Mouse (Mus musculus) forebrain, embryonic 12.5 days (tissue): ENCODE results near the gene 4933411K16Rik. TPM values are rescaled to one million over a fixed set of nuclear protein-coding genes. Genes with fewer than 3 reads are reported as not detected.

Experiments
- ATAC-seq: fragments of 200-750 bp; cut with Nextera tagmentation; 2 replicates; pipeline ENCODE4 v1.8.0; 2017; ENCODE audit warnings: moderate TSS enrichment; ENCODE audit not compliant: low FRiP score
- H3K27ac ChIP-seq: fragments of 300-500 bp; sonication (generic); 2 replicates; pipeline ENCODE4 v1.5.1; 2016; ENCODE audit warnings: mild to moderate bottlenecking
- H3K27me3 ChIP-seq: fragments of 300-500 bp; sonication (generic); 2 replicates; pipeline ENCODE4 v1.6.1; 2016; ENCODE audit warnings: mild to moderate bottlenecking
- H3K36me3 ChIP-seq: fragments of 300-500 bp; sonication (generic); replicated peaks from 2 replicates; pipeline ENCODE4 v1.6.1; 2016; ENCODE audit warnings: mild to moderate bottlenecking
- H3K4me1 ChIP-seq: fragments of 300-500 bp; sonication (generic); 2 replicates; pipeline ENCODE4 v1.6.1; 2016
- H3K4me2 ChIP-seq: fragments of 300-500 bp; sonication (generic); 2 replicates; pipeline ENCODE4 v1.6.1; 2016; ENCODE audit warnings: mild to moderate bottlenecking, moderate library complexity
- H3K4me3 ChIP-seq: fragments of 300-500 bp; sonication (generic); replicated peaks from 2 replicates; pipeline ENCODE4 v1.5.1; 2016; ENCODE audit warnings: mild to moderate bottlenecking
- H3K9ac ChIP-seq: fragments of 300-500 bp; sonication (generic); 2 replicates; pipeline ENCODE4 v1.6.1; 2016; ENCODE audit warnings: mild to moderate bottlenecking
- H3K9me3 ChIP-seq: fragments of 300-500 bp; sonication (generic); 2 replicates; pipeline ENCODE4 v1.6.1; 2016
- whole genome bisulfite sequencing: fragments of 180-500 bp; shearing (Covaris S2); methylation state at CpG from one replicate; pipeline ENCODE4 v1.1.7; 2016; 5-methylcytosine and 5-hydroxymethylcytosine counted together
- polyA plus RNA-seq: library from polyadenylated mRNA; unstranded; fragments of >200 nt; fragmentation: Nextera tagmentation; extraction: Ambion mirVana; gene quantifications from 2 replicates; pipeline ENCODE4 v1.2.1, GENCODE M21; 2016

4933411K16Rik gene
- polyA plus RNA-seq, 1 experiment from 2014 or later = 0.14 TPM

GRCm38 (mm10) chr19:42017399-42018247 is 34.4 kb upstream of the 4933411K16Rik start:
- no peak overlapping the region for H3K4me2 ChIP-seq
- no peak overlapping the region for H3K9ac ChIP-seq
- H3K9me3 ChIP-seq = no peaks in the 10 kb centered on the region
- H3K4me3 ChIP-seq = no peak overlapping the region
- H3K27ac ChIP-seq = peak overlapping the region; percentile 27; the same call in 1 of the 2 replicates
- no peaks in the 10 kb centered on the region for H3K36me3 ChIP-seq
- ATAC-seq = no peak
- H3K4me1 ChIP-seq = peaks cover 10% of the 10 kb centered on the region
- no peaks in the 10 kb centered on the region for H3K27me3 ChIP-seq
- 84% methylated on average over 8 of the region's 8 CpGs for WGBS

- Histone ChIP-seq H3K4me2 (no peak overlapping the region), H3K9ac (no peak overlapping the region), H3K4me3 (no peak overlapping the region), H3K9me3 (no peaks in the 10 kb centered on the region), H3K27me3 (no peaks in the 10 kb centered on the region), H3K27ac (no peak overlapping the region), H3K36me3 (no peaks in the 10 kb centered on the region), H3K4me1 (peaks cover 10% of the 10 kb centered on the region)
- no peak for ATAC-seq
- 38% methylated on average over 4 of the region's 4 CpGs for WGBS
These were observed 33.0 kb upstream of the 4933411K16Rik start for GRCm38 (mm10) chr19:42019011-42019522.

GRCm38 (mm10) chr19:42021681-42022541 is 30.1 kb upstream of the 4933411K16Rik start:
- H3K4me2 ChIP-seq = no peak overlapping the region
- no peak overlapping the region for H3K27ac ChIP-seq
- no peak overlapping the region for H3K9ac ChIP-seq
- no peaks in the 10 kb centered on the region for H3K36me3 ChIP-seq
- no peaks in the 10 kb centered on the region for H3K9me3 ChIP-seq
- H3K4me3 ChIP-seq = no peak overlapping the region
- 69% methylated on average over 10 of the region's 10 CpGs for WGBS
- H3K4me1 ChIP-seq = peaks cover 5% of the 10 kb centered on the region
- H3K27me3 ChIP-seq = no peaks in the 10 kb centered on the region
- no peak for ATAC-seq

- no peak for ATAC-seq
- Histone ChIP-seq H3K9ac (no peak overlapping the region), H3K27me3 (no peaks in the 10 kb centered on the region), H3K4me3 (no peak overlapping the region), H3K9me3 (no peaks in the 10 kb centered on the region), H3K4me2 (no peak overlapping the region), H3K27ac (no peak overlapping the region), H3K4me1 (peaks cover 3% of the 10 kb centered on the region; the same call in 1 of the 2 replicates), H3K36me3 (no peaks in the 10 kb centered on the region)
- WGBS = 88% methylated on average over 2 of the region's 2 CpGs
These were observed 29.6 kb upstream of the 4933411K16Rik start for GRCm38 (mm10) chr19:42022542-42022848.

GRCm38 (mm10) chr19:42026158-42026557 is 25.9 kb upstream of the 4933411K16Rik start:
- 11% methylated on average over 5 of the region's 5 CpGs for WGBS
- Histone ChIP-seq H3K36me3 (no peaks in the 10 kb centered on the region), H3K4me3 (no peak overlapping the region), H3K27ac (no peak overlapping the region), H3K27me3 (no peaks in the 10 kb centered on the region), H3K4me1 (no peaks in the 10 kb centered on the region), H3K9me3 (no peaks in the 10 kb centered on the region), H3K4me2 (no peak overlapping the region), H3K9ac (no peak overlapping the region)
- ATAC-seq = peak; percentile 53; the same call in 1 of the 2 replicates

- H3K9me3 ChIP-seq = no peaks in the 10 kb centered on the region
- no peaks in the 10 kb centered on the region for H3K27me3 ChIP-seq
- H3K9ac ChIP-seq = no peak overlapping the region
- no peaks in the 10 kb centered on the region for H3K4me1 ChIP-seq
- H3K27ac ChIP-seq = no peak overlapping the region
- ATAC-seq = no peak
- H3K4me2 ChIP-seq = no peak overlapping the region
- no peak overlapping the region for H3K4me3 ChIP-seq
- 88% methylated on average over 5 of the region's 5 CpGs for WGBS
- H3K36me3 ChIP-seq = 0 out of 2 replicates have a peak, but pooled peaks cover 3% of the 10 kb centered on the region
These were observed 20.9 kb upstream of the 4933411K16Rik start for GRCm38 (mm10) chr19:42031112-42031511.

- Histone ChIP-seq H3K4me2 (no peak overlapping the region), H3K4me1 (no peaks in the 10 kb centered on the region), H3K9me3 (no peaks in the 10 kb centered on the region), H3K4me3 (no peak overlapping the region), H3K9ac (no peak overlapping the region), H3K27ac (no peak overlapping the region), H3K27me3 (no peaks in the 10 kb centered on the region), H3K36me3 (0 out of 2 replicates have a peak, but pooled peaks cover 3% of the 10 kb centered on the region)
- WGBS = 83% methylated on average over 14 of the region's 14 CpGs
- no peak for ATAC-seq
These were observed 18.4 kb upstream of the 4933411K16Rik start for GRCm38 (mm10) chr19:42033611-42034010.

GRCm38 (mm10) chr19:42034146-42034775 is 17.8 kb upstream of the 4933411K16Rik start:
- WGBS = 74% methylated on average over 9 of the region's 9 CpGs
- Histone ChIP-seq H3K36me3 (0 out of 2 replicates have a peak, but pooled peaks cover 3% of the 10 kb centered on the region), H3K4me3 (no peak overlapping the region), H3K27me3 (no peaks in the 10 kb centered on the region), H3K4me2 (no peak overlapping the region), H3K9me3 (no peaks in the 10 kb centered on the region), H3K9ac (no peak overlapping the region), H3K27ac (no peak overlapping the region), H3K4me1 (no peaks in the 10 kb centered on the region)
- no peak for ATAC-seq

GRCm38 (mm10) chr19:42034881-42035455 is 17.1 kb upstream of the 4933411K16Rik start:
- 63% methylated on average over 11 of the region's 11 CpGs for WGBS

GRCm38 (mm10) chr19:42035456-42036248 is 16.4 kb upstream of the 4933411K16Rik start, which contains the start of gene Ankrd2:
TSS of gene Ankrd2 (plus strand) at chr19:42036000.
- peak; percentile 84; the same call in 1 of the 2 replicates for ATAC-seq
- Histone ChIP-seq H3K27me3 (0 out of 2 replicates have a peak, but pooled peaks cover 5% of the 10 kb centered on the region), H3K36me3 (0 out of 2 replicates have a peak, but pooled peaks cover 3% of the 10 kb centered on the region), H3K27ac (no peak within 1 kb of the TSS), H3K9me3 (no peaks in the 10 kb centered on the region), H3K4me3 (no peak within 1 kb of the TSS), H3K4me1 (no peaks in the 10 kb centered on the region), H3K4me2 (no peak within 1 kb of the TSS), H3K9ac (no peak within 1 kb of the TSS)
- WGBS = 66% methylated on average over 19 of the region's 19 CpGs

More at GRCm38 (mm10) chr19:42034881-42035455, 17.1 kb upstream of the 4933411K16Rik start:
- no peaks in the 10 kb centered on the region for H3K9me3 ChIP-seq
- no peak overlapping the region for H3K4me3 ChIP-seq
- H3K27ac ChIP-seq = no peak overlapping the region
- H3K4me1 ChIP-seq = no peaks in the 10 kb centered on the region
- 0 out of 2 replicates have a peak, but pooled peaks cover 3% of the 10 kb centered on the region for H3K36me3 ChIP-seq
- ATAC-seq = no peak
- H3K9ac ChIP-seq = no peak overlapping the region
- H3K27me3 ChIP-seq = 0 out of 2 replicates have a peak, but pooled peaks cover 3% of the 10 kb centered on the region
- no peak overlapping the region for H3K4me2 ChIP-seq

- 92% methylated on average over 3 of the region's 3 CpGs for WGBS
- Histone ChIP-seq H3K36me3 (0 out of 2 replicates have a peak, but pooled peaks cover 3% of the 10 kb centered on the region), H3K9ac (no peak overlapping the region), H3K9me3 (no peaks in the 10 kb centered on the region), H3K4me1 (no peaks in the 10 kb centered on the region), H3K27me3 (0 out of 2 replicates have a peak, but pooled peaks cover 5% of the 10 kb centered on the region), H3K27ac (no peak overlapping the region), H3K4me2 (no peak overlapping the region), H3K4me3 (no peak overlapping the region)
- no peak for ATAC-seq
These were observed 15.7 kb upstream of the 4933411K16Rik start for GRCm38 (mm10) chr19:42036357-42036756.
